Mouse (Mus musculus): ENCODE data around the gene Alg3. TPM values are rescaled to one million over a fixed set of nuclear protein-coding genes. Genes with fewer than 3 reads are reported as not detected.

The Alg3 gene
- total RNA-seq, 2 experiments from 2014 or later, result 26.9 to 29.8 TPM

- DNase-seq, result peak; percentile 77 to 78
These were observed 806 bp downstream of the Alg3 start for GRCm38 (mm10) chr16:20610501-20611356.

- no peak for DNase-seq
These were observed 6.8 kb downstream of the Alg3 start for GRCm38 (mm10) chr16:20604705-20605104.

GRCm38 (mm10) chr16:20600511-20600910, 11.0 kb downstream of the Alg3 start:
- no peak for DNase-seq

GRCm38 (mm10) chr16:20596687-20597441, 14.7 kb downstream of the Alg3 start:
- no peak for DNase-seq

- no peak for DNase-seq
These were observed 15.8 kb downstream of the Alg3 start for GRCm38 (mm10) chr16:20595737-20596136.

- no peak for DNase-seq
These were observed 16.4 kb downstream of the Alg3 start for GRCm38 (mm10) chr16:20595060-20595673.

- peak; percentile 9 to 14 for DNase-seq
These were observed 20.3 kb downstream of the Alg3 start for GRCm38 (mm10) chr16:20591076-20591705.

GRCm38 (mm10) chr16:20590680-20591038, 20.9 kb downstream of the Alg3 start:
- no peak for DNase-seq

- peak; percentile 40 to 56 for DNase-seq
These were observed 21.4 kb downstream of the Alg3 start for GRCm38 (mm10) chr16:20589939-20590679.

- DNase-seq, result no peak
These were observed 22.1 kb downstream of the Alg3 start, which contains the start of gene Vwa5b2 for GRCm38 (mm10) chr16:20589366-20589938. Gene Vwa5b2 (plus strand): TSS chr16:20589471.

- no peak for DNase-seq
These were observed 46.5 kb downstream of the Alg3 start for GRCm38 (mm10) chr16:20565075-20565474.

GRCm38 (mm10) chr16:20557381-20557780, 54.2 kb downstream of the Alg3 start:
- DNase-seq, result no peak

Small RNAs within 50 kb of the gene (microRNA-seq; reads per million reads assigned to microRNA genes)
- 3.5 reads per million, percentile 9 among the genes with 10 or more reads in this experiment for gene Mir1224

Other genes with a start within 250 kb of the Alg3 start
- gene Abcc5, start 185.3 kb downstream of the Alg3 start, total RNA-seq (2021), result 10 to 100 TPM; 59.4 to 78.0 TPM
- 10 to 100 TPM; 62.4 to 62.6 TPM for gene Eif2b5, start 112.9 kb downstream of the Alg3 start, total RNA-seq (2021)
- 10 to 100 TPM; 40.7 to 45.2 TPM for gene Dvl3, start 94.8 kb downstream of the Alg3 start, total RNA-seq (2021)
- gene Ap2m1, start 76.3 kb downstream of the Alg3 start, total RNA-seq (2021), result 100 to 1,000 TPM; 279 to 383 TPM
- 10 to 100 TPM; 86.0 to 95.3 TPM for gene Abcf3, start 63.2 kb downstream of the Alg3 start, total RNA-seq (2021)
- gene Vwa5b2, start 22.3 kb downstream of the Alg3 start, total RNA-seq (2021), result 1 to 10 TPM; 1.4 to 1.6 TPM
- gene Eef1akmt4, start 142 bp downstream of the Alg3 start, total RNA-seq (2021), result 1 to 10 TPM; 9.5 to 10.0 TPM
- gene Gm49333, start 125 bp downstream of the Alg3 start, total RNA-seq (2021), result under 1 TPM in 1 of 2 experiments, not detected in 1; 0.26 TPM
- 100 to 1,000 TPM in 1 of 2 experiments, 10 to 100 TPM in 1; 25.3 to 128 TPM for gene Camk2n2, start 9.6 kb upstream of the Alg3 start, total RNA-seq (2021)
- gene Ece2, start 18.1 kb upstream of the Alg3 start, total RNA-seq (2021), result 10 to 100 TPM in 1 of 2 experiments, 1 to 10 TPM in 1; 8.9 to 17.5 TPM
- gene Psmd2, start 39.9 kb upstream of the Alg3 start, total RNA-seq (2021), result 100 to 1,000 TPM; 288 to 322 TPM
- 100 to 1,000 TPM; 352 to 397 TPM for gene Eif4g1, start 56.6 kb upstream of the Alg3 start, total RNA-seq (2021)
- gene Fam131a, start 81.5 kb upstream of the Alg3 start, total RNA-seq (2021), result 10 to 100 TPM; 13.5 to 15.0 TPM
- gene Polr2h, start 105.9 kb upstream of the Alg3 start, total RNA-seq (2021), result 10 to 100 TPM; 37.0 to 56.4 TPM
- 10 to 100 TPM; 19.3 to 66.2 TPM for gene Clcn2, start 106.0 kb upstream of the Alg3 start, total RNA-seq (2021)
- gene Chrd, start 121.4 kb upstream of the Alg3 start, total RNA-seq (2021), result 10 to 100 TPM; 10.4 to 10.6 TPM
- gene Thpo, start 122.8 kb upstream of the Alg3 start, total RNA-seq (2021), result 1 to 10 TPM; 1.3 to 1.5 TPM

Data from adrenal gland, postnatal 36 days (tissue).